Mouse (Mus musculus): ENCODE measurements at regions not wholly inside any gene's neighbourhood (a gene's known extent, or its start where the extent isn't known, plus 50 kb on each side); places are given as distances from the start of the nearest gene placed in this dataset.
A peak's percentile ranks its signal among the peaks of the same experiment; 100 is the strongest.

GRCm38 (mm10) chr10:92081199-92081598 is 641.0 kb downstream of the Nedd1 start:
- DNase-seq (ENCODE audit: low spot score): no peak

- no peak for DNase-seq (ENCODE audit: low spot score)
These were observed 642.8 kb downstream of the Nedd1 start for GRCm38 (mm10) chr10:92079421-92079820.

GRCm38 (mm10) chr10:92077291-92077690 is 644.9 kb downstream of the Nedd1 start:
- no peak for DNase-seq (ENCODE audit: low spot score)

- DNase-seq (ENCODE audit: low spot score): no peak
These were observed 645.5 kb downstream of the Nedd1 start for GRCm38 (mm10) chr10:92076754-92077153.

- no peak for DNase-seq (ENCODE audit: low spot score)
These were observed 646.8 kb downstream of the Nedd1 start for GRCm38 (mm10) chr10:92075469-92075868.

GRCm38 (mm10) chr10:92074698-92075394 is 647.4 kb downstream of the Nedd1 start:
- no peak for DNase-seq (ENCODE audit: low spot score)

- DNase-seq (ENCODE audit: low spot score): no peak
These were observed 648.3 kb downstream of the Nedd1 start for GRCm38 (mm10) chr10:92073873-92074390.

GRCm38 (mm10) chr10:92044783-92045182 is 677.4 kb downstream of the Nedd1 start:
- DNase-seq (ENCODE audit: low spot score): no peak

GRCm38 (mm10) chr10:92036176-92036575 is 686.0 kb downstream of the Nedd1 start:
- no peak for DNase-seq (ENCODE audit: low spot score)

GRCm38 (mm10) chr10:92030221-92030620 is 692.0 kb downstream of the Nedd1 start:
- DNase-seq (ENCODE audit: low spot score): no peak

GRCm38 (mm10) chr10:92024203-92024602 is 698.0 kb downstream of the Nedd1 start:
- no peak for DNase-seq (ENCODE audit: low spot score)

GRCm38 (mm10) chr10:92021036-92021435 is 701.2 kb downstream of the Nedd1 start:
- peak; percentile 6 for DNase-seq (ENCODE audit: low spot score)

- no peak for DNase-seq (ENCODE audit: low spot score)
These were observed 712.7 kb downstream of the Nedd1 start for GRCm38 (mm10) chr10:92009551-92009950.

- DNase-seq (ENCODE audit: low spot score): no peak
These were observed 714.3 kb downstream of the Nedd1 start for GRCm38 (mm10) chr10:92007891-92008290.

GRCm38 (mm10) chr10:92006467-92006866 is 715.8 kb downstream of the Nedd1 start:
- DNase-seq (ENCODE audit: low spot score): no peak

- DNase-seq (ENCODE audit: low spot score): no peak
These were observed 731.2 kb downstream of the Nedd1 start for GRCm38 (mm10) chr10:91991040-91991439.

- DNase-seq (ENCODE audit: low spot score): no peak
These were observed 733.9 kb downstream of the Nedd1 start for GRCm38 (mm10) chr10:91988364-91988763.

GRCm38 (mm10) chr10:91979841-91980240 is 742.4 kb downstream of the Nedd1 start:
- peak; percentile 7 for DNase-seq (ENCODE audit: low spot score)

GRCm38 (mm10) chr10:91971951-91972350 is 750.3 kb downstream of the Nedd1 start:
- no peak for DNase-seq (ENCODE audit: low spot score)

- no peak for DNase-seq (ENCODE audit: low spot score)
These were observed 754.5 kb downstream of the Nedd1 start for GRCm38 (mm10) chr10:91967570-91968310.

GRCm38 (mm10) chr10:91959734-91960492 is 762.3 kb downstream of the Nedd1 start:
- DNase-seq (ENCODE audit: low spot score): no peak

- no peak for DNase-seq (ENCODE audit: low spot score)
These were observed 769.1 kb downstream of the Nedd1 start for GRCm38 (mm10) chr10:91953078-91953477.
